In genomic region chr9:119037076-119037730, GRCm38 (mm10) we compare ENCODE assay signal across 11 mouse cellular contexts. TPM values are rescaled to one million over a fixed set of nuclear protein-coding genes. Genes with fewer than 3 reads are reported as not detected.
DNase-seq lines count a peak whose midpoint lies in the region; ATAC-seq and TF ChIP-seq lines count a peak whose summit lies in the region.
"Had no signal": no experiment of that assay in that cellular context is flagged by ENCODE, and none has a peak within 500 bp of the region (broad histone marks: within the 10 kb centered on the region; RNA-seq: fewer than 3 reads in every experiment).

No protein-coding gene starts in this region.

- no peak for ATAC-seq in forebrain, embryonic 12.5 days (ENCODE audit: low FRiP score)
- ATAC-seq in forebrain, embryonic 16.5 days = no peak
- ATAC-seq in limb, embryonic 12.5 days (ENCODE audit: insufficient number of reproducible peaks, insufficient read depth, low FRiP score, low TSS enrichment, low read depth) = no peak
- no peak for ATAC-seq in liver, embryonic 12.5 days
- no peak for ATAC-seq in midbrain, embryonic 15.5 days (replicated peaks)

- WGBS in forebrain, embryonic 12.5 days = 67% methylated on average over 15 of the region's 15 CpGs
- WGBS in forebrain, embryonic 16.5 days = 47% methylated on average over 15 of the region's 15 CpGs
- WGBS in limb, embryonic 12.5 days = 67% methylated on average over 15 of the region's 15 CpGs
- 76% methylated on average over 15 of the region's 15 CpGs for WGBS in liver, embryonic 12.5 days (ENCODE audit: insufficient replicate concordance)
- 66% methylated on average over 15 of the region's 15 CpGs for WGBS in midbrain, embryonic 15.5 days

- DNase-seq in left cerebral cortex, adult 2 months (ENCODE audit: extremely low spot score in 1 of 2, low spot score in 2 of 2) = no peak
- no peak for DNase-seq in left cerebral cortex, adult 18-20 months (ENCODE audit: low spot score in 2 of 2)
- DNase-seq in brain, embryonic 14.5 days (ENCODE audit: low read depth) = peak; percentile 77
- DNase-seq: cerebellum, postnatal 25 days; kidney, postnatal 4 days had no signal

- TF ChIP-seq POLR2A in brain, embryonic 14.5 days (IDR thresholded peaks at IDR 0.05; ENCODE audit: borderline replicate concordance, extremely low read depth, insufficient read depth, insufficient read length, poor library complexity, severe bottlenecking) = no peak

- TF ChIP-seq CTCF in left cerebral cortex, adult 2 months (IDR thresholded peaks at IDR 0.05) = no peak
- no peak for TF ChIP-seq CTCF in brain, embryonic 14.5 days (IDR thresholded peaks at IDR 0.05; ENCODE audit: borderline replicate concordance, extremely low read depth, insufficient read depth, insufficient read length)

- H3K4me1 ChIP-seq in forebrain, embryonic 12.5 days = peaks cover 46% of the 10 kb centered on the region
- peaks cover 46% of the 10 kb centered on the region for H3K4me1 ChIP-seq in forebrain, embryonic 16.5 days (replicated peaks; ENCODE audit: control insufficient read depth, insufficient read depth, low read length)
- H3K4me1 ChIP-seq in limb, embryonic 12.5 days (replicated peaks) = peaks cover 53% of the 10 kb centered on the region
- peaks cover 7% of the 10 kb centered on the region; the same call in 1 of the 2 replicates for H3K4me1 ChIP-seq in liver, embryonic 12.5 days
- H3K4me1 ChIP-seq in midbrain, embryonic 15.5 days = peaks cover 35% of the 10 kb centered on the region
- H3K4me1 ChIP-seq: liver, embryonic 15.5 days had no signal

- no peak overlapping the region for H3K4me3 ChIP-seq in forebrain, embryonic 12.5 days (replicated peaks)
- H3K4me3 ChIP-seq in forebrain, embryonic 16.5 days (replicated peaks; ENCODE audit: low read length) = no peak overlapping the region
- no peak overlapping the region for H3K4me3 ChIP-seq in left cerebral cortex, adult 2 months
- no peak overlapping the region for H3K4me3 ChIP-seq in limb, embryonic 12.5 days (replicated peaks)
- no peak overlapping the region for H3K4me3 ChIP-seq in liver, embryonic 12.5 days
- H3K4me3 ChIP-seq in midbrain, embryonic 15.5 days = no peak overlapping the region
- H3K4me3 ChIP-seq: liver, embryonic 15.5 days had no signal

- no peaks in the 10 kb centered on the region; the same call in 1 of the 2 replicates for H3K27me3 ChIP-seq in forebrain, embryonic 12.5 days
- H3K27me3 ChIP-seq in forebrain, embryonic 16.5 days (replicated peaks; ENCODE audit: control insufficient read depth, insufficient read depth, low read length) = no peaks in the 10 kb centered on the region
- no peaks in the 10 kb centered on the region for H3K27me3 ChIP-seq in limb, embryonic 12.5 days
- H3K27me3 ChIP-seq in liver, embryonic 12.5 days (replicated peaks) = no peaks in the 10 kb centered on the region
- no peaks in the 10 kb centered on the region for H3K27me3 ChIP-seq in midbrain, embryonic 15.5 days (replicated peaks)
- H3K27me3 ChIP-seq: liver, embryonic 15.5 days had no signal

- H3K4me2 ChIP-seq in forebrain, embryonic 12.5 days = no peak overlapping the region
- no peak overlapping the region for H3K4me2 ChIP-seq in forebrain, embryonic 16.5 days (ENCODE audit: low read length)
- no peak overlapping the region for H3K4me2 ChIP-seq in limb, embryonic 12.5 days
- H3K4me2 ChIP-seq in liver, embryonic 12.5 days = no peak overlapping the region
- H3K4me2 ChIP-seq in midbrain, embryonic 15.5 days = no peak overlapping the region
- H3K4me2 ChIP-seq: liver, embryonic 15.5 days had no signal

- H3K36me3 ChIP-seq in forebrain, embryonic 12.5 days (replicated peaks) = peaks cover 21% of the 10 kb centered on the region
- H3K36me3 ChIP-seq in forebrain, embryonic 16.5 days (ENCODE audit: control insufficient read depth, insufficient read depth) = peaks cover 2% of the 10 kb centered on the region; the same call in 1 of the 2 replicates
- H3K36me3 ChIP-seq in limb, embryonic 12.5 days = peaks cover 67% of the 10 kb centered on the region
- peaks cover 33% of the 10 kb centered on the region for H3K36me3 ChIP-seq in liver, embryonic 12.5 days
- H3K36me3 ChIP-seq in midbrain, embryonic 15.5 days (replicated peaks) = no peaks in the 10 kb centered on the region; the same call in 1 of the 2 replicates

- intact Hi-C loops in left cerebral cortex, adult 2 months (cut with DNase I) = no loop called here

- peak overlapping the region; percentile 38; the same call in 1 of the 2 replicates for H3K27ac ChIP-seq in forebrain, embryonic 12.5 days
- H3K27ac ChIP-seq in forebrain, embryonic 16.5 days (ENCODE audit: low read length) = no peak overlapping the region
- peak overlapping the region; percentile 77 for H3K27ac ChIP-seq in left cerebral cortex, adult 2 months
- peak overlapping the region; percentile 77 for H3K27ac ChIP-seq in limb, embryonic 12.5 days
- no peak overlapping the region for H3K27ac ChIP-seq in liver, embryonic 12.5 days
- no peak overlapping the region for H3K27ac ChIP-seq in midbrain, embryonic 15.5 days
- H3K27ac ChIP-seq: liver, embryonic 15.5 days had no signal

- H3K9ac ChIP-seq in forebrain, embryonic 12.5 days = no peak overlapping the region
- no peak overlapping the region for H3K9ac ChIP-seq in forebrain, embryonic 16.5 days (replicated peaks; ENCODE audit: low read depth, low read length)
- no peak overlapping the region for H3K9ac ChIP-seq in limb, embryonic 12.5 days (replicated peaks)
- no peak overlapping the region for H3K9ac ChIP-seq in liver, embryonic 12.5 days
- H3K9ac ChIP-seq in midbrain, embryonic 15.5 days = no peak overlapping the region
- H3K9ac ChIP-seq: liver, embryonic 15.5 days had no signal

- H3K9me3 ChIP-seq in forebrain, embryonic 12.5 days = no peaks in the 10 kb centered on the region
- no peaks in the 10 kb centered on the region for H3K9me3 ChIP-seq in forebrain, embryonic 16.5 days (ENCODE audit: control insufficient read depth, low read length)
- no peaks in the 10 kb centered on the region for H3K9me3 ChIP-seq in limb, embryonic 12.5 days
- no peaks in the 10 kb centered on the region for H3K9me3 ChIP-seq in liver, embryonic 12.5 days (replicated peaks)
- H3K9me3 ChIP-seq in midbrain, embryonic 15.5 days = no peaks in the 10 kb centered on the region
- H3K9me3 ChIP-seq: liver, embryonic 15.5 days had no signal

RNA-seq across cellular contexts. Expression of gene Vill, which starts 15.4 kb away (rescaled TPM):
- 6.8 and 6.9 TPM in 2 replicates for polyA plus RNA-seq in forebrain, embryonic 12.5 days (2016; fragmentation: Nextera tagmentation; extraction: Ambion mirVana)
- polyA plus RNA-seq in forebrain, embryonic 16.5 days (2015; fragmentation: Nextera tagmentation; extraction: Ambion mirVana) = 1.5 and 2.8 TPM in 2 replicates
- total RNA-seq in left cerebral cortex, adult 2 months (2021) = 1 to 10 TPM; 8.3 to 8.9 TPM
- total RNA-seq in left cerebral cortex, adult 18-20 months (2021) = 1 to 10 TPM; 6.7 to 9.0 TPM
- polyA plus RNA-seq in brain, embryonic 14.5 days (2012; rRNA removed) = 5.0 and 6.5 TPM in 2 replicates
- 42.1 and 42.4 TPM in 2 replicates for polyA plus RNA-seq in limb, embryonic 12.5 days (2016; fragmentation: Nextera tagmentation; extraction: Ambion mirVana)
- 12.1 and 12.7 TPM in 2 replicates for polyA plus RNA-seq in liver, embryonic 12.5 days (2016; fragmentation: Nextera tagmentation; extraction: Ambion mirVana)
- 3.0 and 3.6 TPM in 2 replicates for polyA plus RNA-seq in midbrain, embryonic 15.5 days (2015; fragmentation: Nextera tagmentation; extraction: Ambion mirVana)

RNA-seq across cellular contexts. Expression of gene Plcd1, which starts 56.1 kb away (rescaled TPM):
- 11.0 and 16.8 TPM in 2 replicates for polyA plus RNA-seq in forebrain, embryonic 12.5 days (2016; fragmentation: Nextera tagmentation; extraction: Ambion mirVana)
- polyA plus RNA-seq in forebrain, embryonic 16.5 days (2015; fragmentation: Nextera tagmentation; extraction: Ambion mirVana) = 12.9 and 13.0 TPM in 2 replicates
- total RNA-seq in left cerebral cortex, adult 2 months (2021) = 10 to 100 TPM; 15.2 to 16.2 TPM
- total RNA-seq in left cerebral cortex, adult 18-20 months (2021) = 10 to 100 TPM; 13.0 to 13.6 TPM
- polyA plus RNA-seq in brain, embryonic 14.5 days (2012; rRNA removed) = 20.4 and 25.0 TPM in 2 replicates
- polyA plus RNA-seq in limb, embryonic 12.5 days (2016; fragmentation: Nextera tagmentation; extraction: Ambion mirVana) = 25.1 and 27.8 TPM in 2 replicates
- 2.8 and 3.1 TPM in 2 replicates for polyA plus RNA-seq in liver, embryonic 12.5 days (2016; fragmentation: Nextera tagmentation; extraction: Ambion mirVana)
- 15.6 and 16.4 TPM in 2 replicates for polyA plus RNA-seq in midbrain, embryonic 15.5 days (2015; fragmentation: Nextera tagmentation; extraction: Ambion mirVana)

Comparison
In these comparisons a context has a peak if more than half of its experiments do, and no peak if none do; other contexts are left out.
1. H3K27ac ChIP-seq: peak in forebrain, embryonic 12.5 days (single experiment), left cerebral cortex, adult 2 months (single experiment) and limb, embryonic 12.5 days (single experiment); none in forebrain, embryonic 16.5 days (single experiment), liver, embryonic 12.5 days (single experiment) and midbrain, embryonic 15.5 days (single experiment).